Mouse (Mus musculus): Measurements from ENCODE around the gene Chchd6. TPM values are rescaled to one million over a fixed set of nuclear protein-coding genes. Genes with fewer than 3 reads are reported as not detected.

Chchd6 gene
- total and polyA plus RNA-seq, 3 experiments: 49.5 to 74.7 TPM; not detected in 1

- Histone ChIP-seq H3K9me3 (replicated peaks; ENCODE audit: insufficient read depth, low read length) (no peaks in the 10 kb centered on the region), H3K27me3 (ENCODE audit: control insufficient read depth in 1 of 2, insufficient read depth in 2 of 2, low read length in 2 of 2) (no peaks in the 10 kb centered on the region), H3K36me3 (ENCODE audit: control insufficient read depth in 1 of 2, insufficient read depth in 2 of 2, low read length in 2 of 2) (peaks cover 0 to 23% of the 10 kb centered on the region in 2 experiments; a peak in 2 of 4 replicates), H3K27ac (ENCODE audit: control insufficient read depth, low read depth, low read length) (peak overlapping the region; percentile 51), H3K4me1 (ENCODE audit: control insufficient read depth in 1 of 2, insufficient read depth in 2 of 2, low read length in 2 of 2) (peaks cover 10 to 29% of the 10 kb centered on the region in 2 experiments), H3K79me2 (ENCODE audit: control insufficient read depth, insufficient read depth, low read length, poor library complexity) (no peaks in the 10 kb centered on the region), H3K9ac (ENCODE audit: control insufficient read depth, low read depth, low read length, poor library complexity, severe bottlenecking) (no peak overlapping the region), H3K4me3 (ENCODE audit: control insufficient read depth in 1 of 2, insufficient read depth in 1 of 2, low read depth in 2 of 2, low read length in 2 of 2) (no peak overlapping the region)
- peak; percentile 98 for DNase-seq (ENCODE audit: low read depth, low spot score)
- TF ChIP-seq MEF2A (IDR thresholded peaks at IDR 0.05; ENCODE audit: extremely low read depth, insufficient replicate concordance, low read depth, low read length, poor library complexity, severe bottlenecking): no peak
- peak; percentile 81 to 85; a peak in 3 of 4 replicates for TF ChIP-seq EP300 (IDR thresholded peaks at IDR 0.05; ENCODE audit: low read depth in 1 of 2, low read length in 2 of 2)
- TF ChIP-seq ZMIZ1 (IDR thresholded peaks at IDR 0.05; ENCODE audit: low read depth, low read length): no peak
- peak; percentile 84 for TF ChIP-seq GATA1 (IDR thresholded peaks at IDR 0.05; ENCODE audit: low read depth, low read length)
- no peak for TF ChIP-seq POLR2AphosphoS5 (IDR thresholded peaks at IDR 0.05; ENCODE audit: borderline replicate concordance, low read depth, low read length)
- TF ChIP-seq MAX (IDR thresholded peaks at IDR 0.05; ENCODE audit: low read length): 0 out of 2 replicates have a peak, but pooled peaks have one; percentile 45
- no peak for TF ChIP-seq GABPA (IDR thresholded peaks at IDR 0.05; ENCODE audit: low read depth, low read length)
- peak; percentile 84 for TF ChIP-seq ETS1 (IDR thresholded peaks at IDR 0.05; ENCODE audit: low read depth, low read length)
- TF ChIP-seq MXI1 (IDR thresholded peaks at IDR 0.05; ENCODE audit: low read depth, low read length): 0 out of 2 replicates have a peak, but pooled peaks have one; percentile 36
- peak; percentile 79 for TF ChIP-seq SIN3A (IDR thresholded peaks at IDR 0.05; ENCODE audit: low read length)
- TF ChIP-seq TCF12 (IDR thresholded peaks at IDR 0.05; ENCODE audit: low read depth, low read length): peak; percentile 86
- peak; percentile 15; the same call in 1 of the 2 replicates for TF ChIP-seq MYB (IDR thresholded peaks at IDR 0.05; ENCODE audit: low read depth, low read length)
- 0 out of 2 replicates have a peak, but pooled peaks have one; percentile 31 for TF ChIP-seq HCFC1 (IDR thresholded peaks at IDR 0.05; ENCODE audit: low read depth, low read length)
- TF ChIP-seq RCOR1 (IDR thresholded peaks at IDR 0.05; ENCODE audit: low read depth, low read length): peak; percentile 65
- TF ChIP-seq BHLHE40 (IDR thresholded peaks at IDR 0.05; ENCODE audit: borderline replicate concordance, low read depth, low read length): peak; percentile 59; the same call in 1 of the 2 replicates
- TF ChIP-seq TAL1 (IDR thresholded peaks at IDR 0.05; ENCODE audit: low read length): peak; percentile 93
- TF ChIP-seq MYC (IDR thresholded peaks at IDR 0.05; ENCODE audit: low read depth, low read length): peak; percentile 86
Observed at GRCm38 (mm10) chr6:89455523-89456000, 139.9 kb downstream of the Chchd6 start.

- no peak overlapping the region for H3K9ac ChIP-seq (ENCODE audit: control insufficient read depth, low read depth, low read length, poor library complexity, severe bottlenecking)
- H3K79me2 ChIP-seq (ENCODE audit: control insufficient read depth, insufficient read depth, low read length, poor library complexity): no peaks in the 10 kb centered on the region
- H3K4me1 ChIP-seq (ENCODE audit: control insufficient read depth in 1 of 2, insufficient read depth in 2 of 2, low read length in 2 of 2): peaks cover 10 to 29% of the 10 kb centered on the region in 2 experiments
- no peaks in the 10 kb centered on the region for H3K9me3 ChIP-seq (replicated peaks; ENCODE audit: insufficient read depth, low read length)
- H3K36me3 ChIP-seq (ENCODE audit: control insufficient read depth in 1 of 2, insufficient read depth in 2 of 2, low read length in 2 of 2): peaks cover 0 to 23% of the 10 kb centered on the region in 2 experiments; a peak in 2 of 4 replicates
- no peaks in the 10 kb centered on the region for H3K27me3 ChIP-seq (ENCODE audit: control insufficient read depth in 1 of 2, insufficient read depth in 2 of 2, low read length in 2 of 2)
- no peak for DNase-seq (ENCODE audit: low read depth, low spot score)
- no peak overlapping the region for H3K27ac ChIP-seq (ENCODE audit: control insufficient read depth, low read depth, low read length)
- no peak overlapping the region for H3K4me3 ChIP-seq (ENCODE audit: control insufficient read depth in 1 of 2, insufficient read depth in 1 of 2, low read depth in 2 of 2, low read length in 2 of 2)
- TF ChIP-seq POLR2AphosphoS5 (IDR thresholded peaks at IDR 0.05; ENCODE audit: borderline replicate concordance, low read depth, low read length): no peak
- TF ChIP-seq JUND (IDR thresholded peaks at IDR 0.05; ENCODE audit: low read depth, low read length): no peak
- TF ChIP-seq ELF1 (IDR thresholded peaks at IDR 0.05; ENCODE audit: low read depth, low read length): no peak
- no peak for TF ChIP-seq MXI1 (IDR thresholded peaks at IDR 0.05; ENCODE audit: low read depth, low read length)
- TF ChIP-seq NRF1 (IDR thresholded peaks at IDR 0.05; ENCODE audit: insufficient read depth, low read depth, low read length, poor library complexity, severe bottlenecking): no peak
- no peak for TF ChIP-seq EP300 (IDR thresholded peaks at IDR 0.05; ENCODE audit: low read depth in 1 of 2, low read length in 2 of 2)
- no peak for TF ChIP-seq POLR2AphosphoS2 (IDR thresholded peaks at IDR 0.05; ENCODE audit: low read length)
Observed at GRCm38 (mm10) chr6:89454437-89454836, 141.0 kb downstream of the Chchd6 start.

Measured in MEL (cell line).